Mouse (Mus musculus) liver, embryonic 14.5 days (tissue): ENCODE measurements around the gene Gpr87.

Experiments used
- CTCF ChIP-seq: IDR thresholded peaks from 2 replicates; pipeline ENCODE4 v1.5.1; 2016; ENCODE audit warnings: antibody characterized with exemption, low read depth, control low read depth
- EP300 ChIP-seq: IDR thresholded peaks from 2 replicates; pipeline ENCODE4 v1.6.1; 2016; ENCODE audit warnings: antibody characterized with exemption, low read depth

GRCm38 (mm10) chr3:59185662-59186061, 9.2 kb downstream of the Gpr87 start:
- TF ChIP-seq CTCF (no peak), EP300 (no peak)
